Mouse (Mus musculus): Measurements from ENCODE around the gene Slc5a10. TPM values are rescaled to one million over a fixed set of nuclear protein-coding genes. Genes with fewer than 3 reads are reported as not detected.

The Slc5a10 gene
- polyA plus RNA-seq, 1 experiment = 0.27 TPM

- Histone ChIP-seq H3K36me3 (ENCODE audit: control insufficient read depth, insufficient read depth, low read length) (no peaks in the 10 kb centered on the region), H3K4me1 (replicated peaks; ENCODE audit: control insufficient read depth, insufficient read depth, low read length) (no peaks in the 10 kb centered on the region), H3K27me3 (ENCODE audit: control insufficient read depth, insufficient read depth, low read length) (no peaks in the 10 kb centered on the region), H3K27ac (ENCODE audit: control insufficient read depth, insufficient read depth, low read length) (no peak overlapping the region), H3K4me3 (ENCODE audit: control insufficient read depth, insufficient read depth, low read length) (no peak overlapping the region)
- TF ChIP-seq POLR2A (IDR thresholded peaks at IDR 0.05; ENCODE audit: control insufficient read depth, extremely low read depth, insufficient read depth, low read length, poor library complexity) (no peak), CTCF (IDR thresholded peaks at IDR 0.05; ENCODE audit: borderline replicate concordance, control insufficient read depth, extremely low read depth, insufficient read depth, low read length, poor library complexity) (no peak)
- no peak for DNase-seq
- 88% methylated on average over 5 of the region's 5 CpGs for WGBS
These were observed 21.2 kb downstream of the Slc5a10 start for GRCm38 (mm10) chr11:61699460-61699859.

GRCm38 (mm10) chr11:61698852-61699251 lies 21.8 kb downstream of the Slc5a10 start:
- H3K27ac ChIP-seq (ENCODE audit: control insufficient read depth, insufficient read depth, low read length) = no peak overlapping the region
- TF ChIP-seq CTCF (IDR thresholded peaks at IDR 0.05; ENCODE audit: borderline replicate concordance, control insufficient read depth, extremely low read depth, insufficient read depth, low read length, poor library complexity) (no peak), POLR2A (IDR thresholded peaks at IDR 0.05; ENCODE audit: control insufficient read depth, extremely low read depth, insufficient read depth, low read length, poor library complexity) (no peak)
- no peaks in the 10 kb centered on the region for H3K36me3 ChIP-seq (ENCODE audit: control insufficient read depth, insufficient read depth, low read length)
- no peak overlapping the region for H3K4me3 ChIP-seq (ENCODE audit: control insufficient read depth, insufficient read depth, low read length)
- DNase-seq = no peak
- H3K27me3 ChIP-seq (ENCODE audit: control insufficient read depth, insufficient read depth, low read length) = no peaks in the 10 kb centered on the region
- no peaks in the 10 kb centered on the region for H3K4me1 ChIP-seq (replicated peaks; ENCODE audit: control insufficient read depth, insufficient read depth, low read length)

DNA sequence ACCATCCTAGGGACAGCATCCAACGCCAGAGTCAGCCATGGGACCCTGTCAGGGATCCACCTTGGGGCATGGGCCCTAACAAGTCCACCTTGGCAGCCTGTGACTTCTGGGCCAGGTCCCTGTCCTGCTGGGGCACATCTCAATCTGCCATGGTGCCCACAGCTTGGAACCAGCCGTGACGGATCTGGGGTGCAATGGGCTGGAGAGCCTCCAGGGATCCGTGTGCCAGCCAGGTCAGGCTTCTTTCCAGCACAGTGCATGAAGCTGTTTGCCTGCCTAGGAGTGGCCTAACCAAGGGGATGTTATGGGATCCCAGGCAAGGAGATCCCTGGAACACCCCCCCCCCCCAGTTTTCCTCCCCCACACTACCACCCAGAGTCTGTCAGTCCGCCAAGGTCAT lies 27.6 kb downstream of the Slc5a10 start:
- H3K4me1 ChIP-seq (replicated peaks; ENCODE audit: control insufficient read depth, insufficient read depth, low read length) = no peaks in the 10 kb centered on the region
- no peak for DNase-seq
- H3K36me3 ChIP-seq (ENCODE audit: control insufficient read depth, insufficient read depth, low read length) = no peaks in the 10 kb centered on the region
- TF ChIP-seq POLR2A (IDR thresholded peaks at IDR 0.05; ENCODE audit: control insufficient read depth, extremely low read depth, insufficient read depth, low read length, poor library complexity) (no peak), CTCF (IDR thresholded peaks at IDR 0.05; ENCODE audit: borderline replicate concordance, control insufficient read depth, extremely low read depth, insufficient read depth, low read length, poor library complexity) (no peak)
- no peaks in the 10 kb centered on the region for H3K27me3 ChIP-seq (ENCODE audit: control insufficient read depth, insufficient read depth, low read length)
- WGBS = 93% methylated on average over 5 of the region's 5 CpGs
- no peak overlapping the region for H3K27ac ChIP-seq (ENCODE audit: control insufficient read depth, insufficient read depth, low read length)
- H3K4me3 ChIP-seq (ENCODE audit: control insufficient read depth, insufficient read depth, low read length) = no peak overlapping the region

DNA sequence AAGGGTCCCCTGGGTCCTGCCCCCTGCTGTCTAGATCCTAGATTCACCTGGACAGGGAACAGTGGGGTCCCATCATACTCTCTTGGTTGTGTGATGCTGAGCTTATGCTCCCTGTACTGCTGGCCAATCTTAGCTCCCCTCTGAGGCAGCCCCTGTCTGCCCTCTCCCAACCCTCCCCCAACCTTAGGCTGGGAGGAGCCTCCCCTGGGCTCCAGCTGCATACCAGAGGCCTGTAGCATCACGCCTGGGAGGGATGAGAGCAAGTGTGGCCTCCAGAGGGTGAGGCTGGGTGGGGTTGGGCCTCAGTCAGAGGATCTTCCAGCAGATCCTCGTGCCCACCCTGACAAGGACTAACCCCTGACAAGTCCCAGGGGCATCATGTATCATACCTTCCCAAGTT lies 33.0 kb downstream of the Slc5a10 start:
- Histone ChIP-seq H3K4me1 (replicated peaks; ENCODE audit: control insufficient read depth, insufficient read depth, low read length) (peaks cover 23% of the 10 kb centered on the region), H3K27me3 (ENCODE audit: control insufficient read depth, insufficient read depth, low read length) (no peaks in the 10 kb centered on the region), H3K36me3 (ENCODE audit: control insufficient read depth, insufficient read depth, low read length) (no peaks in the 10 kb centered on the region), H3K4me3 (ENCODE audit: control insufficient read depth, insufficient read depth, low read length) (no peak overlapping the region), H3K27ac (ENCODE audit: control insufficient read depth, insufficient read depth, low read length) (no peak overlapping the region)
- 76% methylated on average over 2 of the region's 2 CpGs for WGBS
- TF ChIP-seq POLR2A (IDR thresholded peaks at IDR 0.05; ENCODE audit: control insufficient read depth, extremely low read depth, insufficient read depth, low read length, poor library complexity) (no peak), CTCF (IDR thresholded peaks at IDR 0.05; ENCODE audit: borderline replicate concordance, control insufficient read depth, extremely low read depth, insufficient read depth, low read length, poor library complexity) (no peak)
- no peak for DNase-seq

DNA sequence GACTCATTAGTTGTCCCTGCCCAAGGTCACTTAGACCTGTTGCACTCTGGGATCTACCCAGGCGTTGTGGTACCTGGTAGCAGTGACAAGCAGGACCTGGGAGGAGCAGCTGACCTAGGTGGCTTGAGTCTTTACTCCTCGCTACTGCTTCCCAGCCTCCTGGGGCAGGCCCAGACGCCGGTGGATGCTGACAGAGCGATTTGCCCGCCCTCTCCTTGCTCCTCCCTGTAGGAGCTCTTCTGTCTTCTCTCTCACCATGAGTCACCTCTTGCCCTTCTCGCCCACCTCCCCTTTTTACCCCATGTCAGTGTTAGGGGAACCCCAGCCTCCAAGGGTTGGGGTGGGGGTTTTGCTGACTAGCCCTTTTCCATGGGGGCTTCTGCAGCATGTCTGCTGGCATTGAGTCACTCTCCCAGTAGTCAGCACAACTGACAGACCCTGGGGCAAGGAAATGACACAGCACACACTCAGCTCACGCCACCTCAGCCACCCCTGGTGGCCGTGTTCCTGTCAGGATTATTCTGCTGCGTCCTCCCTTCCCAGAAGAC lies 33.6 kb downstream of the Slc5a10 start:
- WGBS = 78% methylated on average over 10 of the region's 10 CpGs
- Histone ChIP-seq H3K4me1 (replicated peaks; ENCODE audit: control insufficient read depth, insufficient read depth, low read length) (peaks cover 23% of the 10 kb centered on the region), H3K27ac (ENCODE audit: control insufficient read depth, insufficient read depth, low read length) (no peak overlapping the region), H3K36me3 (ENCODE audit: control insufficient read depth, insufficient read depth, low read length) (no peaks in the 10 kb centered on the region), H3K27me3 (ENCODE audit: control insufficient read depth, insufficient read depth, low read length) (no peaks in the 10 kb centered on the region), H3K4me3 (ENCODE audit: control insufficient read depth, insufficient read depth, low read length) (no peak overlapping the region)
- TF ChIP-seq CTCF (IDR thresholded peaks at IDR 0.05; ENCODE audit: borderline replicate concordance, control insufficient read depth, extremely low read depth, insufficient read depth, low read length, poor library complexity) = no peak
- no peak for DNase-seq

DNA sequence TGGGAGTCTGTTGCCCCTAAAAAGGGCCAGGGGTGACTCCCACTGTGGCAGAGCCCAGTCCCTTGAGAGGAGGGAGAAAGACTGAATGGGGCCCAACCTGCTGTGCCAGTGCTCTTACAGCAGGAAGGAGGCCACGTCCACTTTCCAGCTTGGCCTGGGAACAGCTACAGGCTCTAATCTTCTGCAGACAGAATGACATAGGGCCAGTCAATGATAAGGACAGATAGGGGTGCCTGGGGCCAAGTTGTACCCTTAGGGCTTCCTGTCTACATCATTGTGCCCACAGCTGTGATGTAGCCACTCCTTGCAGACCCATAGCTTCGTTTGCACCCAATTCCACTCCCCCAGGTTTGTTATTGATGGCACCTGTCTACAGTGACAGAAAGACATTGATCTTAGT lies 34.5 kb downstream of the Slc5a10 start:
- Histone ChIP-seq H3K27ac (ENCODE audit: control insufficient read depth, insufficient read depth, low read length) (no peak overlapping the region), H3K4me1 (replicated peaks; ENCODE audit: control insufficient read depth, insufficient read depth, low read length) (peaks cover 23% of the 10 kb centered on the region), H3K27me3 (ENCODE audit: control insufficient read depth, insufficient read depth, low read length) (no peaks in the 10 kb centered on the region), H3K4me3 (ENCODE audit: control insufficient read depth, insufficient read depth, low read length) (no peak overlapping the region), H3K36me3 (ENCODE audit: control insufficient read depth, insufficient read depth, low read length) (no peaks in the 10 kb centered on the region)
- 67% methylated on average over 2 of the region's 2 CpGs for WGBS
- no peak for TF ChIP-seq CTCF (IDR thresholded peaks at IDR 0.05; ENCODE audit: borderline replicate concordance, control insufficient read depth, extremely low read depth, insufficient read depth, low read length, poor library complexity)
- no peak for TF ChIP-seq POLR2A (IDR thresholded peaks at IDR 0.05; ENCODE audit: control insufficient read depth, extremely low read depth, insufficient read depth, low read length, poor library complexity)
- no peak for DNase-seq

GRCm38 (mm10) chr11:61685119-61685725 lies 35.4 kb downstream of the Slc5a10 start:
- no peak overlapping the region for H3K4me3 ChIP-seq (ENCODE audit: control insufficient read depth, insufficient read depth, low read length)
- no peaks in the 10 kb centered on the region for H3K36me3 ChIP-seq (ENCODE audit: control insufficient read depth, insufficient read depth, low read length)
- TF ChIP-seq POLR2A (IDR thresholded peaks at IDR 0.05; ENCODE audit: control insufficient read depth, extremely low read depth, insufficient read depth, low read length, poor library complexity) = no peak
- no peak for TF ChIP-seq CTCF (IDR thresholded peaks at IDR 0.05; ENCODE audit: borderline replicate concordance, control insufficient read depth, extremely low read depth, insufficient read depth, low read length, poor library complexity)
- no peak overlapping the region for H3K27ac ChIP-seq (ENCODE audit: control insufficient read depth, insufficient read depth, low read length)
- H3K4me1 ChIP-seq (replicated peaks; ENCODE audit: control insufficient read depth, insufficient read depth, low read length) = peaks cover 23% of the 10 kb centered on the region
- WGBS = 82% methylated on average over 8 of the region's 8 CpGs
- no peaks in the 10 kb centered on the region for H3K27me3 ChIP-seq (ENCODE audit: control insufficient read depth, insufficient read depth, low read length)
- no peak for DNase-seq
